Mouse (Mus musculus) heart, embryonic 11.5 days (tissue): Measurements from ENCODE around the gene Rufy3. TPM values are rescaled to one million over a fixed set of nuclear protein-coding genes. Genes with fewer than 3 reads are reported as not detected.

Source experiments
- ATAC-seq: fragments of 200-750 bp; cut with Nextera tagmentation; replicated peaks from 2 replicates; pipeline ENCODE4 v1.8.0; 2017; ENCODE audit warnings: moderate library complexity; ENCODE audit not compliant: insufficient number of reproducible peaks, low FRiP score, low TSS enrichment
- H3K27ac ChIP-seq: fragments of 300-500 bp; sonication (generic); 2 replicates; pipeline ENCODE4 v1.5.1; 2014; ENCODE audit warnings: mild to moderate bottlenecking, low read depth, low read length
- H3K27me3 ChIP-seq: fragments of 300-500 bp; sonication (generic); 2 replicates; pipeline ENCODE4 v1.6.1; 2014; ENCODE audit warnings: mild to moderate bottlenecking, low read length, mixed read lengths; ENCODE audit not compliant: control insufficient read depth, insufficient read depth
- H3K36me3 ChIP-seq: fragments of 300-500 bp; sonication (generic); 2 replicates; pipeline ENCODE4 v1.6.1; 2014; ENCODE audit warnings: mild to moderate bottlenecking, low read length, moderate library complexity, mixed read lengths; ENCODE audit not compliant: control insufficient read depth, insufficient read depth
- H3K4me1 ChIP-seq: fragments of 300-500 bp; sonication (generic); 2 replicates; pipeline ENCODE4 v1.6.1; 2014; ENCODE audit warnings: low read length; ENCODE audit not compliant: control insufficient read depth, insufficient read depth
- H3K4me2 ChIP-seq: fragments of 300-500 bp; sonication (generic); 2 replicates; pipeline ENCODE4 v1.6.1; 2014; ENCODE audit warnings: mild to moderate bottlenecking, moderate library complexity
- H3K4me3 ChIP-seq: fragments of 300-500 bp; sonication (generic); 2 replicates; pipeline ENCODE4 v1.5.1; 2014; ENCODE audit warnings: low read depth, low read length
- H3K9ac ChIP-seq: fragments of 300-500 bp; sonication (generic); 2 replicates; pipeline ENCODE4 v1.6.1; 2014; ENCODE audit warnings: mild to moderate bottlenecking, low read depth, low read length, moderate library complexity
- H3K9me3 ChIP-seq: fragments of 300-500 bp; sonication (generic); replicated peaks from 2 replicates; pipeline ENCODE4 v1.6.1; 2016; ENCODE audit warnings: low read length; ENCODE audit not compliant: control insufficient read depth
- WGBS: fragments of 180-500 bp; shearing (Covaris S2); extraction: QIAGEN DNeasy Blood & Tissue Kit; methylation state at CpG from one replicate; pipeline ENCODE4 v1.1.7; 2014; ENCODE audit not compliant: insufficient replicate concordance; 5-methylcytosine and 5-hydroxymethylcytosine counted together
- polyA plus RNA-seq: library from polyadenylated mRNA; unstranded; fragments of >200 nt; fragmentation: Nextera tagmentation; extraction: Ambion mirVana; gene quantifications from 2 replicates; pipeline ENCODE4 v1.2.1, GENCODE M21; 2014

Rufy3 gene
- polyA plus RNA-seq, 1 experiment from 2014 or later: 15.0 TPM

DNA sequence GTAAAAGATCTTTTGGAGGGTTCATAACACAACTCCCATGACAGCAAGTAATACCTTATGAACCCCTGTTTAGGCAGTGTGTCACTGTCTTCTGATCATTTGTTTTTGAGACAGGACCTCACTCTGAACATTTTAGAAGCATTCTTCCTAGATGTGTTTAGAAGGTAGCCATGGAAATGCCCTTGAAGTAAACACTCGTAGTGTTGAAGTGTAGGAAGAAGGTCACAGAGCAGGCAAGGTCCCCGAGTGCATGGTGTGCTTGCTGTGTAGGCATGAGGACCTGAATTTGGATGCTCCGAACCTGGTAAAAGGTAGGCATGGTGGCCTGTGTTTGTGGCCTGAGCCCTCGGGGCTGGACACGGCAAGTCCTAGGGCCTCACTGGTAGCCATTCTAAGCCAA lies 66.7 kb downstream of the Rufy3 start:
- Histone ChIP-seq H3K4me1 (peaks cover 3% of the 10 kb centered on the region; the same call in 1 of the 2 replicates), H3K9me3 (no peaks in the 10 kb centered on the region), H3K36me3 (no peaks in the 10 kb centered on the region), H3K4me2 (no peak overlapping the region), H3K27ac (no peak overlapping the region), H3K27me3 (no peaks in the 10 kb centered on the region), H3K4me3 (no peak overlapping the region), H3K9ac (no peak overlapping the region)
- ATAC-seq: no peak
- WGBS: 67% methylated on average over 5 of the region's 5 CpGs

GRCm38 (mm10) chr5:88632463-88632862 lies 67.6 kb downstream of the Rufy3 start:
- Histone ChIP-seq H3K27me3 (no peaks in the 10 kb centered on the region), H3K36me3 (peaks cover 6% of the 10 kb centered on the region), H3K9ac (no peak overlapping the region), H3K27ac (no peak overlapping the region), H3K4me1 (peaks cover 3% of the 10 kb centered on the region; the same call in 1 of the 2 replicates), H3K4me2 (no peak overlapping the region), H3K4me3 (no peak overlapping the region), H3K9me3 (no peaks in the 10 kb centered on the region)
- ATAC-seq: no peak
- 86% methylated on average over 9 of the region's 9 CpGs for WGBS

GRCm38 (mm10) chr5:88634076-88634475 lies 69.2 kb downstream of the Rufy3 start:
- no peak overlapping the region for H3K9ac ChIP-seq
- no peaks in the 10 kb centered on the region for H3K9me3 ChIP-seq
- 88% methylated on average over 5 of the region's 5 CpGs for WGBS
- no peak overlapping the region for H3K4me3 ChIP-seq
- no peaks in the 10 kb centered on the region for H3K27me3 ChIP-seq
- H3K27ac ChIP-seq: no peak overlapping the region
- ATAC-seq: no peak
- no peak overlapping the region for H3K4me2 ChIP-seq
- peaks cover 6% of the 10 kb centered on the region for H3K36me3 ChIP-seq
- peaks cover 3% of the 10 kb centered on the region; the same call in 1 of the 2 replicates for H3K4me1 ChIP-seq

GRCm38 (mm10) chr5:88642786-88643185 lies 77.9 kb downstream of the Rufy3 start:
- WGBS: 73% methylated on average over 9 of the region's 9 CpGs
- no peaks in the 10 kb centered on the region for H3K9me3 ChIP-seq
- no peak for ATAC-seq
- no peaks in the 10 kb centered on the region for H3K4me1 ChIP-seq
- H3K27ac ChIP-seq: no peak overlapping the region
- H3K9ac ChIP-seq: no peak overlapping the region
- no peaks in the 10 kb centered on the region for H3K27me3 ChIP-seq
- H3K4me3 ChIP-seq: no peak overlapping the region
- H3K36me3 ChIP-seq: peaks cover 15% of the 10 kb centered on the region
- no peak overlapping the region for H3K4me2 ChIP-seq

DNA sequence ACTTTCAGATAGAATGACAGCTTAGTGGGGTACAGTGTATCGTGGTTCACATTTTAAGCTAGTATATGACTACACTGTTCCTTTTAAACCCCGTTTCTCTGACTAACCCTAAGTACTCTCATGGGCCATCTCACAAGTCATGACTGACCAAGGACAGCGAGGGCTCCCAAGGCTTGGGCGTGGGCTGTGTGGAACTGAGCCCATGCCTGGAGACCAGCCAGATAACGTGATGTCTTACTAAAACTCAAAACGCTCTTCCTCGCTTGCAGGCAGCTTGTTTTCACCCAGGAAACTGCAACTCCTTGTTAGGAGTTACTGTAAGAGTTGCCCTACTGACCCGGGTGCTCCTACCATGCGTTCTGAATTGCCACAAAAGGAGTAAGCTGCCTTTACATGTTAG lies 78.7 kb downstream of the Rufy3 start:
- no peak overlapping the region for H3K27ac ChIP-seq
- no peak overlapping the region for H3K9ac ChIP-seq
- H3K27me3 ChIP-seq: no peaks in the 10 kb centered on the region
- peaks cover 4% of the 10 kb centered on the region for H3K4me1 ChIP-seq
- no peak overlapping the region for H3K4me3 ChIP-seq
- no peaks in the 10 kb centered on the region for H3K9me3 ChIP-seq
- no peak for ATAC-seq
- 89% methylated on average over 9 of the region's 9 CpGs for WGBS
- no peak overlapping the region for H3K4me2 ChIP-seq
- H3K36me3 ChIP-seq: peaks cover 20% of the 10 kb centered on the region

GRCm38 (mm10) chr5:88644901-88645300 lies 80.1 kb downstream of the Rufy3 start:
- no peak overlapping the region for H3K27ac ChIP-seq
- WGBS: 79% methylated on average over 2 of the region's 2 CpGs
- H3K9me3 ChIP-seq: no peaks in the 10 kb centered on the region
- H3K36me3 ChIP-seq: peaks cover 20% of the 10 kb centered on the region
- no peak overlapping the region for H3K4me3 ChIP-seq
- peaks cover 18% of the 10 kb centered on the region for H3K4me1 ChIP-seq
- H3K9ac ChIP-seq: no peak overlapping the region
- no peaks in the 10 kb centered on the region for H3K27me3 ChIP-seq
- no peak overlapping the region for H3K4me2 ChIP-seq
- no peak for ATAC-seq

DNA sequence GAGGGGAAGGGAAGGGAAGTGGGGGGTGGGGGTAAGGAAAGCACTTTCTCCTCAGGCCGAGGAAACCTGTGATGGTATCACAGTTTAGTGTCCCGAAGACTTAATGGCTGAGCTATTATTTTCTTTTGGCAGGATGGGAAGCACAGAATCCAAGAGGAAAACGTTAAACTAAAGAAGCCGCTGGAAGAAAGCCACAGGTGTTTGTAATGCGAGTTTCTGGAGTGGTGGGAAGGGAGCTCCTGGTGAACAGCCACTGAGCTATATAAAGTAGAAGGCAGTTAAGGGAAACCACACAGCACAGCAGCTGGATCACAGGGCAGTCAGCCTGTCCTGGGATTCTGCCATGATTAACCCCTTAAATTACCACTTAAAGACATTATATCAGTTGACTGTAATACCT lies 80.6 kb downstream of the Rufy3 start:
- no peak overlapping the region for H3K4me2 ChIP-seq
- WGBS: 63% methylated on average over 5 of the region's 5 CpGs
- no peak for ATAC-seq
- no peak overlapping the region for H3K9ac ChIP-seq
- H3K9me3 ChIP-seq: no peaks in the 10 kb centered on the region
- H3K4me1 ChIP-seq: peaks cover 18% of the 10 kb centered on the region
- H3K4me3 ChIP-seq: no peak overlapping the region
- peaks cover 20% of the 10 kb centered on the region for H3K36me3 ChIP-seq
- H3K27me3 ChIP-seq: no peaks in the 10 kb centered on the region
- H3K27ac ChIP-seq: no peak overlapping the region

GRCm38 (mm10) chr5:88649250-88650173 lies 84.7 kb downstream of the Rufy3 start:
- 49% methylated on average over 17 of the region's 17 CpGs for WGBS
- H3K9me3 ChIP-seq: no peaks in the 10 kb centered on the region
- peak overlapping the region; percentile 73 for H3K27ac ChIP-seq
- H3K4me1 ChIP-seq: peaks cover 18% of the 10 kb centered on the region
- H3K27me3 ChIP-seq: no peaks in the 10 kb centered on the region
- ATAC-seq: peak; percentile 61; the same call in 1 of the 2 replicates
- no peak overlapping the region; the same call in 1 of the 2 replicates for H3K4me2 ChIP-seq
- H3K36me3 ChIP-seq: peaks cover 22% of the 10 kb centered on the region
- 0 out of 2 replicates have a peak overlapping the region, but pooled peaks have one; percentile 10 for H3K9ac ChIP-seq
- no peak overlapping the region for H3K4me3 ChIP-seq
